Mouse (Mus musculus): Measurements from ENCODE around the gene Zfp169. TPM values are rescaled to one million over a fixed set of nuclear protein-coding genes. Genes with fewer than 3 reads are reported as not detected.
A peak's percentile ranks its signal among the peaks of the same experiment; 100 is the strongest.

Zfp169 gene
- polyA plus RNA-seq, 1 experiment from 2014 or later, result 6.8 TPM

DNA sequence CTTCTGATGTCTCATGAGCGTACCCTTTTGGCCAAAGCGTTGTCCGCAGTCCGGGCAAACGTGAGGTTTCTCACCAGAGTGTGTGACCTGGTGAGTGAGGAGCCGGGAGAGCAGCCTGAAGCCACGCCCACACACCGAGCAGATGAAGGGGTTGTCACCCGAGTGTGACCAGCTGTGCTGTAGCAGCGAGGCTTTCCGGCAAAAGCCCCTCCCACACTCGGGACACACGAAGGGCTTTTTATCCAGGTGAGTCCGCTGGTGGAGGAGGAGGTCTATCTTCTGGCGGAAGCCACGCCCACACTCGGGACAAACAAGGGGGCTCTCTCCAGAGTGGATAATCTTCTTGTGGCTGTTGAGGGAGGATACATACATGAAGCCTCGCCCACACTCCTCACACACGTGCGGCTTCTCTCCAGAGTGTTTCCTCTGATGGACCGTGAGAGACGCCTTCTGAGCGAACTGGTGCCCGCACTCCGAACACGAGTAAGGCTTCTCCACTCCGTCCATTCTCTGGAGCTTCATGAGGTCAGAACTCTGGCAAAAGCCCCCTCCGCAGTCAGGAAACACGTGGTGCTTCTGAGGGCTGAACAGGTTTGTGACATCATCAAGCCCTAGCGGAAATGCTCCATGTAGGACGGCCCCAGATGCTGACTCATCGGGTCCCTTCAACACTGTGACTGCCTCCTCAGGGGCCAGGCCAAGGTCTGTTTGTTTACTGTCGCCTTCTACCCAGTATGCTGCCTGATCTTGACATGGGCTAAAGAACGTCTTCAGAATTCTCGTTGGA is 22.7 kb downstream of the Zfp169 start:
- no peak overlapping the region for H3K4me2 ChIP-seq (replicated peaks)

DNA sequence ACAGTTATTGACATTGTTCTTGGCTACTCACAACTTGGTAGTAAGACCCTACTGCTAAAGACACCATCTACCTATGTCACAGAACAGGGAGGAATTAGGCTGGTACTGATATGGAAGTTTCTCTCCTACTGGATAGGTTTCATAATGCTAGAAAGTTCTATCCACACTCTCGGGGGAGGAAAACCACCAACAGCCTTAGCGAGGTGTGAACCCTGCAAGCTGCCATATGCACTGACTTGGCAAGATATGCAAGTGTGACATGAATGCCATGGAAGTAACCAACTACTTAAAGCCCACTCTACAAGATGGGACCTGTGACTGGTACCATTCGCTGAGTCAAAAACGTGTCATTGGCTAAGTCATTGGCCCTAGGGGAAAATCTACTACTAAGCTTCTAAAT is 29.6 kb downstream of the Zfp169 start:
- H3K4me2 ChIP-seq (replicated peaks), result no peak overlapping the region
- WGBS, result 96% methylated on average over 4 of the region's 4 CpGs
- no peak for DNase-seq (ENCODE audit: low spot score)

More for the DNA sequence above, 22.7 kb downstream of the Zfp169 start:
- ATAC-seq (ENCODE audit: low FRiP score) (no peak), DNase-seq (ENCODE audit: low spot score) (no peak)
- no peak overlapping the region for H3K9ac ChIP-seq
- H3K27me3 ChIP-seq (ENCODE audit: control insufficient read depth, insufficient read depth, low read length), result no peaks in the 10 kb centered on the region
- H3K4me1 ChIP-seq (replicated peaks; ENCODE audit: control insufficient read depth, insufficient read depth, low read length), result no peaks in the 10 kb centered on the region
- no peak overlapping the region for H3K4me3 ChIP-seq (replicated peaks; ENCODE audit: low read length)
- peaks cover 8% of the 10 kb centered on the region for H3K9me3 ChIP-seq (ENCODE audit: control insufficient read depth, low read length)
- H3K27ac ChIP-seq, result no peak overlapping the region
- peaks cover 75% of the 10 kb centered on the region for H3K36me3 ChIP-seq (replicated peaks; ENCODE audit: control insufficient read depth, insufficient read depth)
- WGBS, result 91% methylated on average over 35 of the region's 35 CpGs

DNA sequence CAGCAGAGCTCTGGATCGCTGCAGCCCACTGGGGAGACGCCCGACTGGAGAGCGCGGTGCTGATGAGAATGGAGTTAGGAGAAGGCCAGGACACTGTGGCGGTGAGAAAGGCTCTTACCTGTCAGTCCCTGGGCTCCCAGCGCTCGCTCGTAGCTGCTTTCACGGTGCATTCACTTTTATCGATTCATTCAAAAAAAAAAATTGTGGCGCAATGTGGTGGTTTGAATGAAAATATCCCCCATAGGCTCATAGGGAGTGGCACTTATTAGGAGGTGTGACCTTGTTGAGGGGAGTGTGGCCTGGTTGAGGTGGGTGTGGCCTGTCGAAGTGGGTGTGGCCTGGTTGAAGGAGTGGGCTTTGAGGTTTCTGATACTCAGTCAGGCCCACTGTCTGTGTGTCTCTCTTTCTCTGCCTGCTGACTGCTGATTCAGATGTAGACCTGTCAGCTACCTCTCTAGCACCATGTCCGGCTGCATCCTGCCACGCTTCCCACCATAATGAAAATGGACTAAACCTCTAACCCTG is 44.5 kb downstream of the Zfp169 start:
- no peak overlapping the region for H3K4me2 ChIP-seq (replicated peaks)
- no peaks in the 10 kb centered on the region for H3K9me3 ChIP-seq (ENCODE audit: control insufficient read depth, low read length)
- ATAC-seq (ENCODE audit: low FRiP score) (no peak), DNase-seq (ENCODE audit: low spot score) (no peak)
- peaks cover 19% of the 10 kb centered on the region; the same call in 1 of the 2 replicates for H3K4me1 ChIP-seq (replicated peaks; ENCODE audit: control insufficient read depth, insufficient read depth, low read length)
- H3K27ac ChIP-seq, result no peak overlapping the region
- 61% methylated on average over 15 of the region's 15 CpGs for WGBS
- H3K36me3 ChIP-seq (replicated peaks; ENCODE audit: control insufficient read depth, insufficient read depth), result no peaks in the 10 kb centered on the region
- H3K9ac ChIP-seq, result no peak overlapping the region
- no peaks in the 10 kb centered on the region for H3K27me3 ChIP-seq (ENCODE audit: control insufficient read depth, insufficient read depth, low read length)
- H3K4me3 ChIP-seq (replicated peaks; ENCODE audit: low read length), result no peak overlapping the region

More for the DNA sequence above, 29.6 kb downstream of the Zfp169 start:
- no peak overlapping the region for H3K4me3 ChIP-seq (replicated peaks; ENCODE audit: low read length)
- no peak for ATAC-seq (ENCODE audit: low FRiP score)
- H3K36me3 ChIP-seq (replicated peaks; ENCODE audit: control insufficient read depth, insufficient read depth), result peaks cover 23% of the 10 kb centered on the region
- H3K4me1 ChIP-seq (replicated peaks; ENCODE audit: control insufficient read depth, insufficient read depth, low read length), result no peaks in the 10 kb centered on the region
- H3K9ac ChIP-seq, result no peak overlapping the region
- H3K27me3 ChIP-seq (ENCODE audit: control insufficient read depth, insufficient read depth, low read length), result no peaks in the 10 kb centered on the region
- H3K27ac ChIP-seq, result no peak overlapping the region
- H3K9me3 ChIP-seq (ENCODE audit: control insufficient read depth, low read length), result no peaks in the 10 kb centered on the region

DNA sequence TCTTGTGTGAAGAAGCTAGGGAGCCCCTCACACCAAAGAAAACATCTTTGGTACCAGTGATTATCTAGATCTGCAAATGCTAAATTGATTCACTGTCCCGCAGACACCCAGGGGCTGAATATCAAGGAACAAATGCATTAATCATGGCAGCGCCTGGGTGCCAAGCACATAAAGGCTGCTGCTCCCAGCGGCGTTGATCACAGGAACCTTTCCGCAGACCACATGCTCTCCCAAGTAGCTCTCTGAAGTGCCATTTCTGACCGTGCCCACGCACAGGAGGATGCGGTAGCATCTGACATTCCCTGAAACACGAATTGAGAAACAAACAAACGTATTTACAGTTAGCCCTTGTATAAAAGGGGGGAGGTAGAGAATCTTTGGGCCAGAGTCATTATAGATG is 47.1 kb downstream of the Zfp169 start:
- H3K4me3 ChIP-seq (replicated peaks; ENCODE audit: low read length), result no peak overlapping the region
- WGBS, result 28% methylated on average over 10 of the region's 10 CpGs
- H3K4me1 ChIP-seq (replicated peaks; ENCODE audit: control insufficient read depth, insufficient read depth, low read length), result peaks cover 19% of the 10 kb centered on the region; the same call in 1 of the 2 replicates
- ATAC-seq (ENCODE audit: low FRiP score), result no peak
- no peak for DNase-seq (ENCODE audit: low spot score)
- H3K27ac ChIP-seq, result peak overlapping the region; percentile 22
- peak overlapping the region; percentile 13; the same call in 1 of the 2 replicates for H3K4me2 ChIP-seq (replicated peaks)
- H3K9ac ChIP-seq, result peak overlapping the region; percentile 29; the same call in 1 of the 2 replicates
- H3K9me3 ChIP-seq (ENCODE audit: control insufficient read depth, low read length), result no peaks in the 10 kb centered on the region
- H3K27me3 ChIP-seq (ENCODE audit: control insufficient read depth, insufficient read depth, low read length), result no peaks in the 10 kb centered on the region
- no peaks in the 10 kb centered on the region for H3K36me3 ChIP-seq (replicated peaks; ENCODE audit: control insufficient read depth, insufficient read depth)

DNA sequence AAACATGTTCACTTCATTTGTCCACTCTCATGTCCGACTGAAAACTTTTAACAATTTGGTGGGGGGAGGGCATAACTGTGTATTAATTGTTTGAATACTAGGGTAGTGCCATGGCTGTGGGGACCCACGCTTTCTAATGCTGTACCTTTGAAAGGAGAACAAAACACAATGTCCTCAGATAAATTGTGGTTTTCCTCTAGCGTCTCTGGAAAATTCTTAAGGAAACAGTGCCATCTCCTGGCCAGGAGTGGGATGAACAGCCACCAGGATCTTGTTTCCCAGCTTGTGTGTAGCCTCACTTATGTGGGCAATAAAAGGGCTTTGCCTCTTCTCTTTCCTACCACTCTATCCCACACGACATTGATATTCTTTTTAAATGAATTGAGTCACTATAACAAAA is 49.1 kb downstream of the Zfp169 start:
- H3K9me3 ChIP-seq (ENCODE audit: control insufficient read depth, low read length), result no peaks in the 10 kb centered on the region
- DNase-seq (ENCODE audit: low spot score) (peak; percentile 94), ATAC-seq (ENCODE audit: low FRiP score) (peak; percentile 60; the same call in 1 of the 2 replicates)
- H3K27me3 ChIP-seq (ENCODE audit: control insufficient read depth, insufficient read depth, low read length), result no peaks in the 10 kb centered on the region
- no peak overlapping the region for H3K9ac ChIP-seq
- H3K4me3 ChIP-seq (replicated peaks; ENCODE audit: low read length), result no peak overlapping the region
- H3K4me2 ChIP-seq (replicated peaks), result no peak overlapping the region
- peaks cover 19% of the 10 kb centered on the region; the same call in 1 of the 2 replicates for H3K4me1 ChIP-seq (replicated peaks; ENCODE audit: control insufficient read depth, insufficient read depth, low read length)
- H3K27ac ChIP-seq, result no peak overlapping the region
- 9% methylated on average over 4 of the region's 4 CpGs for WGBS
- no peaks in the 10 kb centered on the region for H3K36me3 ChIP-seq (replicated peaks; ENCODE audit: control insufficient read depth, insufficient read depth)

DNA sequence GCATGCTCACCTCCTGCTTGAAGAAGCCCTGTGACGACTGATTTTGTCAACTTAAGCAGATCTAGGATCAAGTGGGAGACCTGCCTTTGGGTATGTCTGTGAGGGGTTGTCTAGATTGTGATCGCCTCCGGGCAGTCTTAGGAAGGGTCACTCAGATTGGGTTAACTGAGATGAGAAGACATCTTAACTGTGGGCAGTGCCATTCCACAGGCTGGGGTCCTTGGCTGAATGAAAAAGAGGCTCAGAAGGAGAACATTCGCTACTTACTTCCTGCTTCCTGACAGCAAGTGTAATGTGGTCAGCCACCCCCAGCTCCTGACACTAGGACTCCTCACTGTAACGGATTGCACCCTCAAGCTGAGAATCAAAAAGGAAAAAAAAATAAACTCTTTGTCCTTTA is 54.0 kb downstream of the Zfp169 start:
- H3K4me3 ChIP-seq (replicated peaks; ENCODE audit: low read length), result no peak overlapping the region
- H3K4me1 ChIP-seq (replicated peaks; ENCODE audit: control insufficient read depth, insufficient read depth, low read length), result no peaks in the 10 kb centered on the region
- no peak overlapping the region for H3K9ac ChIP-seq
- ATAC-seq (ENCODE audit: low FRiP score) (no peak), DNase-seq (ENCODE audit: low spot score) (no peak)
- no peaks in the 10 kb centered on the region for H3K36me3 ChIP-seq (replicated peaks; ENCODE audit: control insufficient read depth, insufficient read depth)
- no peaks in the 10 kb centered on the region for H3K9me3 ChIP-seq (ENCODE audit: control insufficient read depth, low read length)
- no peak overlapping the region for H3K4me2 ChIP-seq (replicated peaks)
- H3K27me3 ChIP-seq (ENCODE audit: control insufficient read depth, insufficient read depth, low read length), result no peaks in the 10 kb centered on the region
- 87% methylated on average over 5 of the region's 5 CpGs for WGBS
- no peak overlapping the region for H3K27ac ChIP-seq

DNA sequence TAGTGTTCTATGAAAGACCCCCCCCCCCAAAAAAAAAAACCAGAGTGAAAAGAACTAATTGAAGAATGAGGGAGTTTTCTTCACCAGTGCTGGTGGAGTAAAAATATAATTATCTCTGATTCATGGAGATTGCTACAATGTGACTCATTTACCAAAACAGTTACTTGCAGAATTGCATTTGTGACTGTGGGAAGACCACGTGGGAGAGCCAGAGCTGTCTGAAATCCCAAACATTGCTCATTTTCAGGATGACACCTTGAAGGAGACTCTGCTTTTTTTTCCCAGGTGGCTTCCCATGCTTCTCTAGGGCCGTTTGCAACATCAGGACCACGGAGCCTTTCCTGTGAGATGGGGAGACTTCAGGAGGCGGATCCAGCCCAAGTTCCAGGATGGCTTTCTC is 65.1 kb downstream of the Zfp169 start:
- H3K9me3 ChIP-seq (ENCODE audit: control insufficient read depth, low read length), result no peaks in the 10 kb centered on the region
- H3K4me1 ChIP-seq (replicated peaks; ENCODE audit: control insufficient read depth, insufficient read depth, low read length), result no peaks in the 10 kb centered on the region; the same call in 1 of the 2 replicates
- no peak overlapping the region for H3K27ac ChIP-seq
- ATAC-seq (ENCODE audit: low FRiP score) (no peak), DNase-seq (ENCODE audit: low spot score) (no peak)
- no peak overlapping the region for H3K4me3 ChIP-seq (replicated peaks; ENCODE audit: low read length)
- no peaks in the 10 kb centered on the region for H3K27me3 ChIP-seq (ENCODE audit: control insufficient read depth, insufficient read depth, low read length)
- H3K36me3 ChIP-seq (replicated peaks; ENCODE audit: control insufficient read depth, insufficient read depth), result no peaks in the 10 kb centered on the region
- H3K4me2 ChIP-seq (replicated peaks), result no peak overlapping the region
- WGBS, result 49% methylated on average over 4 of the region's 4 CpGs
- no peak overlapping the region for H3K9ac ChIP-seq

DNA sequence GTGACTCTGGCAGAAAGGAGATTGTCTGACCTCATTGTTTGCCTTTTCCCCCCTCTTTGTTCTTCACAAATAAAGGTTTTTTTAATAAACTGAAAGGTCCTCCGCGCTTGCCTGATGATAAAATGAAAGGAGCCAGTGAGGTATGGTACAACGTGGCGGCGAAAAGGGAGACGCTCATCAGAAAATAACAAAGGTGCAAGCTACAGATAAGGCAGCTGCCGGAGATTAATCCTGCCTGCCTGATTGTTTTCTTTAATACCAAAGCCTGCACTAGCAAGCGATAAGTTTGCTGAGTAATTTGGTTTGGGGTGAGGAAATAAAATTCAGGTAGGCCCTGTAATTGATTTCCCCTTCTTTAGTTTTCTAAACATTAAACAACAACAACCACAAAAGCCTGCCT is 69.3 kb downstream of the Zfp169 start:
- DNase-seq (ENCODE audit: low spot score) (no peak), ATAC-seq (ENCODE audit: low FRiP score) (no peak)
- Histone ChIP-seq H3K4me2 (replicated peaks) (no peak overlapping the region), H3K36me3 (replicated peaks; ENCODE audit: control insufficient read depth, insufficient read depth) (no peaks in the 10 kb centered on the region), H3K4me3 (replicated peaks; ENCODE audit: low read length) (no peak overlapping the region), H3K9me3 (ENCODE audit: control insufficient read depth, low read length) (no peaks in the 10 kb centered on the region), H3K9ac (no peak overlapping the region), H3K27me3 (ENCODE audit: control insufficient read depth, insufficient read depth, low read length) (no peaks in the 10 kb centered on the region), H3K27ac (peak overlapping the region; percentile 69), H3K4me1 (replicated peaks; ENCODE audit: control insufficient read depth, insufficient read depth, low read length) (no peaks in the 10 kb centered on the region; the same call in 1 of the 2 replicates)
- WGBS, result 39% methylated on average over 8 of the region's 8 CpGs

DNA sequence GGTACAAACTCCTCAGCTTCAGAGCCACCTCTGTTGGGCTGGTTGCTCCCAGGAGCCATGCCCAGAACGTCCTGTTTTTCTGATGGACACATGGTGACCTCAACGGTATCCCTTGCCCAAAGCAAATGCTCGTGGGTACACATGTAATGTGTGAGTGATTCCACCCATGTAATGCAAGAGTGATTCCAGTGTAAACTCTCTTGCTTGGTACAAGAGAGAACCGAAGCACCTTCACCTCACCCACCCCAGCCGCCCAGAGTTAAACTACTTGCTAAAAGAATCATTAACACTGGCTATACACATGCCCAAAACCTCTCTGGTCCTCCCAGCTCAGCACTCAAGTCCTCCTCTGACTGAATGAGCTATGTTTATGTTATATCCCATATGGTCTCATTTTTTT is 74.9 kb downstream of the Zfp169 start:
- no peaks in the 10 kb centered on the region for H3K4me1 ChIP-seq (replicated peaks; ENCODE audit: control insufficient read depth, insufficient read depth, low read length)
- DNase-seq (ENCODE audit: low spot score) (no peak), ATAC-seq (ENCODE audit: low FRiP score) (no peak)
- no peak overlapping the region for H3K4me3 ChIP-seq (replicated peaks; ENCODE audit: low read length)
- H3K27ac ChIP-seq, result no peak overlapping the region
- H3K9ac ChIP-seq, result no peak overlapping the region
- H3K9me3 ChIP-seq (ENCODE audit: control insufficient read depth, low read length), result no peaks in the 10 kb centered on the region
- no peak overlapping the region for H3K4me2 ChIP-seq (replicated peaks)
- H3K36me3 ChIP-seq (replicated peaks; ENCODE audit: control insufficient read depth, insufficient read depth), result no peaks in the 10 kb centered on the region
- no peaks in the 10 kb centered on the region for H3K27me3 ChIP-seq (ENCODE audit: control insufficient read depth, insufficient read depth, low read length)
- 88% methylated on average over 5 of the region's 5 CpGs for WGBS
